Mouse (Mus musculus) T-helper 1 cell (primary cell): Measurements from ENCODE around the gene Tcf7l1.

ENCODE experiments used
- in situ Hi-C: fragments of 300-600 bp; cut with MboI, MseI; formaldehyde crosslinking; loops from one replicate; pipeline ENCODE4 v1.15.1; 2025; ENCODE audit warnings: high pct_unique_total_duplicates

Tcf7l1 gene

GRCm38 (mm10) chr6:72627276-72627675 lies 161.8 kb downstream of the Tcf7l1 start:
- in situ Hi-C loops: no loop called here

- in situ Hi-C loops: no loop called here
These were observed 162.7 kb downstream of the Tcf7l1 start for GRCm38 (mm10) chr6:72626391-72626790.

GRCm38 (mm10) chr6:72623661-72624402 lies 165.2 kb downstream of the Tcf7l1 start:
- in situ Hi-C loops: no loop called here

GRCm38 (mm10) chr6:72622917-72623316 lies 166.1 kb downstream of the Tcf7l1 start:
- in situ Hi-C loops: no loop called here

- in situ Hi-C loops: no loop called here
These were observed 168.1 kb downstream of the Tcf7l1 start for GRCm38 (mm10) chr6:72620920-72621319.

- in situ Hi-C loops: loop anchor here (10.0 kb wide), 1 partner anchor 1785 kb away; no protein-coding TSS in a partner anchor
These were observed 169.1 kb downstream of the Tcf7l1 start for GRCm38 (mm10) chr6:72619734-72620532.

GRCm38 (mm10) chr6:72616643-72617288 lies 172.3 kb downstream of the Tcf7l1 start, which contains the start of gene Tgoln1:
Gene Tgoln1, minus strand, starts transcription at chr6:72617000.
- in situ Hi-C loops: loop anchor here (10.0 kb wide), 1 partner anchor 1782 kb away; no protein-coding TSS in a partner anchor

GRCm38 (mm10) chr6:72615561-72616375 lies 173.3 kb downstream of the Tcf7l1 start:
- in situ Hi-C loops: loop anchor here (10.0 kb wide), 1 partner anchor 1781 kb away; no protein-coding TSS in a partner anchor

- in situ Hi-C loops: loop anchor here (10.0 kb wide), 1 partner anchor 1780 kb away; no protein-coding TSS in a partner anchor
These were observed 173.9 kb downstream of the Tcf7l1 start for GRCm38 (mm10) chr6:72615151-72615550.

- in situ Hi-C loops: loop anchor here (10.0 kb wide), 1 partner anchor 1775 kb away; no protein-coding TSS in a partner anchor
These were observed 178.8 kb downstream of the Tcf7l1 start for GRCm38 (mm10) chr6:72610261-72610660.

- in situ Hi-C loops: no loop called here
These were observed 180.3 kb downstream of the Tcf7l1 start for GRCm38 (mm10) chr6:72608662-72609184.

GRCm38 (mm10) chr6:72607676-72608075 lies 181.4 kb downstream of the Tcf7l1 start:
- in situ Hi-C loops: no loop called here

- in situ Hi-C loops: no loop called here
These were observed 182.0 kb downstream of the Tcf7l1 start for GRCm38 (mm10) chr6:72607060-72607459.

GRCm38 (mm10) chr6:72604066-72604465 lies 185.0 kb downstream of the Tcf7l1 start:
- in situ Hi-C loops: loop anchor here (5.0 kb wide), 1 partner anchor 1282 kb away; the partner anchor contains the start of genes Cd8b1 and Smyd1

GRCm38 (mm10) chr6:72601732-72602131 lies 187.3 kb downstream of the Tcf7l1 start:
- in situ Hi-C loops: loop anchor here (5.0 kb wide), 1 partner anchor 1279 kb away; the partner anchor contains the start of genes Cd8b1 and Smyd1

GRCm38 (mm10) chr6:72600771-72601170 lies 188.3 kb downstream of the Tcf7l1 start:
- in situ Hi-C loops: loop anchor here (5.0 kb wide), 1 partner anchor 1278 kb away; the partner anchor contains the start of genes Cd8b1 and Smyd1

GRCm38 (mm10) chr6:72600216-72600615 lies 188.8 kb downstream of the Tcf7l1 start:
- in situ Hi-C loops: loop anchor here (5.0 kb wide), 1 partner anchor 1278 kb away; the partner anchor contains the start of genes Cd8b1 and Smyd1

- in situ Hi-C loops: no loop called here
These were observed 190.1 kb downstream of the Tcf7l1 start for GRCm38 (mm10) chr6:72598791-72599557.

- in situ Hi-C loops: no loop called here
These were observed 190.9 kb downstream of the Tcf7l1 start, which contains the start of the genes Elmod3 and Retsat for GRCm38 (mm10) chr6:72597956-72598753. Gene Elmod3, minus strand, starts transcription at chr6:72598413. Gene Retsat, plus strand, starts transcription at chr6:72598475.
